Mouse (Mus musculus): ENCODE results near the gene Chat. TPM values are rescaled to one million over a fixed set of nuclear protein-coding genes. Genes with fewer than 3 reads are reported as not detected.

The Chat gene
- polyA plus RNA-seq, 1 experiment, result not detected

GRCm38 (mm10) chr14:32381619-32382018 lies 84.2 kb downstream of the Chat start:
- Histone ChIP-seq H3K4me3 (replicated peaks; ENCODE audit: control insufficient read depth, low read depth, low read length) (no peak overlapping the region), H3K27ac (ENCODE audit: control insufficient read depth, insufficient read depth, low read depth, low read length, poor library complexity) (no peak overlapping the region), H3K4me1 (ENCODE audit: control insufficient read depth, insufficient read depth, low read length) (no peaks in the 10 kb centered on the region)
- no peak for TF ChIP-seq CTCF (IDR thresholded peaks at IDR 0.05; ENCODE audit: control insufficient read depth, insufficient read depth, low read length)
- TF ChIP-seq POLR2A (IDR thresholded peaks at IDR 0.05; ENCODE audit: borderline replicate concordance, control insufficient read depth, low read depth, low read length), result no peak
- 45% methylated on average over 15 of the region's 15 CpGs for WGBS

DNA sequence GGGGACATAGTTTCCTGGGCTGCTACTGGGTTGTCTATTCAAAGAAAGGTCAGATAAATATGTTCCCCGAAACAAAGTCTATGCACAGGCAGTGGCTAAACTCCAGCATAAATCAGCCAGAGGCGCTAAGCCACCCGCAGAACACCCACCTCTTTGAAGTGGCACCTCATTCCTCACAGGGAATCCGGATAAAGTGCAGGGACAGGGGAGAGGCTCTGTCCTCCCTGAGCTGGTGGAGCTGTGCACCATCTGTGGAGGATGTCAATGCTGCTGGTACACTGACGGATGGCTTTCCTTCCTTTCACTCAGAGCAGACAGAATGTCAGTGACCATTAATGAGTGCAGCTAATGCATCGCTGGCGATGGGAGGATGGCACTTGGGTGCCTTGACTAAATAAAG lies 84.7 kb downstream of the Chat start:
- no peak for TF ChIP-seq POLR2A (IDR thresholded peaks at IDR 0.05; ENCODE audit: borderline replicate concordance, control insufficient read depth, low read depth, low read length)
- no peak for TF ChIP-seq CTCF (IDR thresholded peaks at IDR 0.05; ENCODE audit: control insufficient read depth, insufficient read depth, low read length)
- no peak overlapping the region for H3K27ac ChIP-seq (ENCODE audit: control insufficient read depth, insufficient read depth, low read depth, low read length, poor library complexity)
- 30% methylated on average over 7 of the region's 7 CpGs for WGBS

GRCm38 (mm10) chr14:32380099-32380480 lies 85.7 kb downstream of the Chat start:
- no peak overlapping the region for H3K4me3 ChIP-seq (replicated peaks; ENCODE audit: control insufficient read depth, low read depth, low read length)
- H3K4me1 ChIP-seq (ENCODE audit: control insufficient read depth, insufficient read depth, low read length), result no peaks in the 10 kb centered on the region
- H3K27ac ChIP-seq (ENCODE audit: control insufficient read depth, insufficient read depth, low read depth, low read length, poor library complexity), result no peak overlapping the region
- 31% methylated on average over 3 of the region's 3 CpGs for WGBS
- TF ChIP-seq POLR2A (IDR thresholded peaks at IDR 0.05; ENCODE audit: borderline replicate concordance, control insufficient read depth, low read depth, low read length), result no peak
- no peak for TF ChIP-seq CTCF (IDR thresholded peaks at IDR 0.05; ENCODE audit: control insufficient read depth, insufficient read depth, low read length)

More for the DNA sequence above, 84.7 kb downstream of the Chat start:
- H3K4me3 ChIP-seq (replicated peaks; ENCODE audit: control insufficient read depth, low read depth, low read length), result no peak overlapping the region
- no peaks in the 10 kb centered on the region for H3K4me1 ChIP-seq (ENCODE audit: control insufficient read depth, insufficient read depth, low read length)

DNA sequence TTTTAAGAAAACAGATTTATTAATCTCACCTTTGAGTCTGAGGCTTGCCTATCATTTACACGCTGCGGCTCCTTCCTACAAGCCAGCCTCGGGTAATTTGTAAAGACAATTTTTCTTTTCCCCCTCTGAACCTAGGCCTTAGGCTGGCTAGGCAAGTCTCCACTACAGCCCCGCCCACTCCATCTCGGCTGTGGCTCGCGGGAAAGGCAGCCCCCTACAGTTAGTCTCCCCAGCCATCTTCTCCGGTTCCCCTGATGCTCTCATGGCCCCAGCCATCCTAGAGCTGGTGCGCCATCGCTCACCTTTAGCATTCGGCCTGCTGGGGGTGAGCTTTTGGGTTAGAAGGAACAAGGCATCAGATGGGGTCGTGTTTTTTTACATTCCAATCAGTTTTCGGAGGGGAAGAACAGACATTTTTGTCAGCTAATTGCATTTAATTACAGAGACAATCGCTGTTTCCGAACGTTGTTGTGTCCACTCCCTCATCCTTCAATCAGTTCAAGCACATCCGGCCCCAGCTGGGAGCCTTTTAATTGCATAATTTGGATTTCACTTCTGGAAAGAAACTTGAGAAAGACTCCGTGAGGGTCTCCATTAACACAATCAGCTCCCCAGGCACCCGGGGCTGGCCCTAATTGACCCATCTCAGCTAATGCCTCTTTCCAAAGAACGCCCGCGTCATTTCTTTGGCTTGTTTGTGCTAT lies 86.2 kb downstream of the Chat start:
- WGBS, result 25% methylated on average over 22 of the region's 22 CpGs
- no peak for TF ChIP-seq CTCF (IDR thresholded peaks at IDR 0.05; ENCODE audit: control insufficient read depth, insufficient read depth, low read length)
- TF ChIP-seq POLR2A (IDR thresholded peaks at IDR 0.05; ENCODE audit: borderline replicate concordance, control insufficient read depth, low read depth, low read length), result no peak
- H3K4me1 ChIP-seq (ENCODE audit: control insufficient read depth, insufficient read depth, low read length), result no peaks in the 10 kb centered on the region
- no peak overlapping the region for H3K4me3 ChIP-seq (replicated peaks; ENCODE audit: control insufficient read depth, low read depth, low read length)
- H3K27ac ChIP-seq (ENCODE audit: control insufficient read depth, insufficient read depth, low read depth, low read length, poor library complexity), result no peak overlapping the region

DNA sequence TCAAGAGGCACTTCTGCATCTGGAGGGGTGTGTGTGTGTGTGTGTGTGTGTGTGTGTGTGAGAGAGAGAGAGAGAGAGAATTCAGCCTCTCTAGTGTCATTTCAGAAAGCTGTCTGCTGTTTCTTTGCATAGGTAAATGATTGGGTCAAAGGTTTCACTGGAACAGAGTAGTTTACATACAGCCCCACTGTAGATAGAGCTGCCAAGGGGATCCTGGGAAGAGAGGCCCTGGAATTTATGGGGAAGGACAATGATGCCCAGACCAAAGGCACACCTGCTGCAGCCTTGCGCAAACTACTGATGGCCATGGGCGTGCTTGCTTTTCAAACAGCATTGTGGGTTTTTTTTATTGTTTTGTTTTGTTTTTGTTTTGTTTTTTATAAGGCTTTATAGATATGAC lies 93.3 kb downstream of the Chat start:
- Histone ChIP-seq H3K4me3 (replicated peaks; ENCODE audit: control insufficient read depth, low read depth, low read length) (no peak overlapping the region), H3K4me1 (ENCODE audit: control insufficient read depth, insufficient read depth, low read length) (no peaks in the 10 kb centered on the region; the same call in 1 of the 2 replicates), H3K27ac (ENCODE audit: control insufficient read depth, insufficient read depth, low read depth, low read length, poor library complexity) (no peak overlapping the region)
- no peak for TF ChIP-seq CTCF (IDR thresholded peaks at IDR 0.05; ENCODE audit: control insufficient read depth, insufficient read depth, low read length)
- no peak for TF ChIP-seq POLR2A (IDR thresholded peaks at IDR 0.05; ENCODE audit: borderline replicate concordance, control insufficient read depth, low read depth, low read length)
- 89% methylated on average over 2 of the region's 2 CpGs for WGBS

GRCm38 (mm10) chr14:32369756-32370155 lies 96.0 kb downstream of the Chat start:
- Histone ChIP-seq H3K4me1 (ENCODE audit: control insufficient read depth, insufficient read depth, low read length) (no peaks in the 10 kb centered on the region; the same call in 1 of the 2 replicates), H3K4me3 (replicated peaks; ENCODE audit: control insufficient read depth, low read depth, low read length) (no peak overlapping the region), H3K27ac (ENCODE audit: control insufficient read depth, insufficient read depth, low read depth, low read length, poor library complexity) (no peak overlapping the region)
- 66% methylated on average over 7 of the region's 7 CpGs for WGBS
- TF ChIP-seq POLR2A (IDR thresholded peaks at IDR 0.05; ENCODE audit: borderline replicate concordance, control insufficient read depth, low read depth, low read length) (no peak), CTCF (IDR thresholded peaks at IDR 0.05; ENCODE audit: control insufficient read depth, insufficient read depth, low read length) (no peak)

GRCm38 (mm10) chr14:32364359-32364758 lies 101.4 kb downstream of the Chat start:
- 59% methylated on average over 7 of the region's 7 CpGs for WGBS
- Histone ChIP-seq H3K4me3 (replicated peaks; ENCODE audit: control insufficient read depth, low read depth, low read length) (no peak overlapping the region), H3K27ac (ENCODE audit: control insufficient read depth, insufficient read depth, low read depth, low read length, poor library complexity) (no peak overlapping the region), H3K4me1 (ENCODE audit: control insufficient read depth, insufficient read depth, low read length) (no peaks in the 10 kb centered on the region)
- TF ChIP-seq POLR2A (IDR thresholded peaks at IDR 0.05; ENCODE audit: borderline replicate concordance, control insufficient read depth, low read depth, low read length) (no peak), CTCF (IDR thresholded peaks at IDR 0.05; ENCODE audit: control insufficient read depth, insufficient read depth, low read length) (no peak)

Other genes starting within 250 kb of the Chat start
- 0.34 and 3.9 TPM in 2 replicates for gene Ogdhl, start 144.0 kb downstream of the Chat start, polyA plus RNA-seq (2011; ENCODE audit: insufficient read depth, insufficient read length, low replicate concordance, missing spikeins)
- gene 1700024G13Rik, start 77.6 kb downstream of the Chat start, polyA plus RNA-seq (2011; ENCODE audit: insufficient read depth, insufficient read length, low replicate concordance, missing spikeins), result not detected in 2 replicates
- not detected in 2 replicates for gene Slc18a3, start 1.1 kb downstream of the Chat start, polyA plus RNA-seq (2011; ENCODE audit: insufficient read depth, insufficient read length, low replicate concordance, missing spikeins)
- gene Ercc6, start 47.5 kb upstream of the Chat start, polyA plus RNA-seq (2011; ENCODE audit: insufficient read depth, insufficient read length, low replicate concordance, missing spikeins), result 5.5 and 6.9 TPM in 2 replicates
- gene Prrxl1, start 133.4 kb upstream of the Chat start, polyA plus RNA-seq (2011; ENCODE audit: insufficient read depth, insufficient read length, low replicate concordance, missing spikeins), result 0.54 and 1.2 TPM in 2 replicates
- gene 3425401B19Rik, start 219.3 kb upstream of the Chat start, polyA plus RNA-seq (2011; ENCODE audit: insufficient read depth, insufficient read length, low replicate concordance, missing spikeins), result 0.18 TPM in 1 of 2 replicates, not detected in the other

All from bone marrow, adult 2 months (tissue).